Mouse (Mus musculus) limb, embryonic 10.5 days (tissue): ENCODE data around the gene Cacnb3. TPM values are rescaled to one million over a fixed set of nuclear protein-coding genes. Genes with fewer than 3 reads are reported as not detected.
A peak's percentile ranks its signal among the peaks of the same experiment; 100 is the strongest.

Experiments used
- DNase-seq: peaks from one replicate; pipeline ENCODE4 v3.0.0-alpha.2; 2017; ENCODE audit warnings: low spot score
- H3K27ac ChIP-seq: fragments of 300-500 bp; sonication (generic); 2 replicates; pipeline ENCODE4 v1.5.1; 2016; ENCODE audit warnings: mild to moderate bottlenecking
- H3K27me3 ChIP-seq: fragments of 300-500 bp; sonication (generic); 2 replicates; pipeline ENCODE4 v1.6.1; 2016; ENCODE audit warnings: low read depth, mild to moderate bottlenecking; ENCODE audit not compliant: poor library complexity, severe bottlenecking
- H3K36me3 ChIP-seq: fragments of 300-500 bp; sonication (generic); 2 replicates; pipeline ENCODE4 v1.6.1; 2016; ENCODE audit warnings: mild to moderate bottlenecking, moderate library complexity
- H3K4me1 ChIP-seq: fragments of 300-500 bp; sonication (generic); 2 replicates; pipeline ENCODE4 v1.6.1; 2016
- H3K4me3 ChIP-seq: fragments of 300-500 bp; sonication (generic); 2 replicates; pipeline ENCODE4 v1.5.1; 2016; ENCODE audit warnings: mild to moderate bottlenecking, moderate library complexity
- H3K9me3 ChIP-seq: fragments of 300-500 bp; sonication (generic); replicated peaks from 2 replicates; pipeline ENCODE4 v1.6.1; 2016; ENCODE audit warnings: mild to moderate bottlenecking
- WGBS: fragments of 180-500 bp; shearing (Covaris S2); methylation state at CpG from one replicate; pipeline ENCODE4 v1.1.7; 2016; 5-methylcytosine and 5-hydroxymethylcytosine counted together
- polyA plus RNA-seq: library from polyadenylated mRNA; unstranded; fragments of >200 nt; fragmentation: Nextera tagmentation; extraction: Ambion mirVana; gene quantifications from 2 replicates; pipeline ENCODE4 v1.2.1, GENCODE M21; 2016

Gene Cacnb3
- polyA plus RNA-seq, 1 experiment from 2014 or later = 24.2 TPM

DNA sequence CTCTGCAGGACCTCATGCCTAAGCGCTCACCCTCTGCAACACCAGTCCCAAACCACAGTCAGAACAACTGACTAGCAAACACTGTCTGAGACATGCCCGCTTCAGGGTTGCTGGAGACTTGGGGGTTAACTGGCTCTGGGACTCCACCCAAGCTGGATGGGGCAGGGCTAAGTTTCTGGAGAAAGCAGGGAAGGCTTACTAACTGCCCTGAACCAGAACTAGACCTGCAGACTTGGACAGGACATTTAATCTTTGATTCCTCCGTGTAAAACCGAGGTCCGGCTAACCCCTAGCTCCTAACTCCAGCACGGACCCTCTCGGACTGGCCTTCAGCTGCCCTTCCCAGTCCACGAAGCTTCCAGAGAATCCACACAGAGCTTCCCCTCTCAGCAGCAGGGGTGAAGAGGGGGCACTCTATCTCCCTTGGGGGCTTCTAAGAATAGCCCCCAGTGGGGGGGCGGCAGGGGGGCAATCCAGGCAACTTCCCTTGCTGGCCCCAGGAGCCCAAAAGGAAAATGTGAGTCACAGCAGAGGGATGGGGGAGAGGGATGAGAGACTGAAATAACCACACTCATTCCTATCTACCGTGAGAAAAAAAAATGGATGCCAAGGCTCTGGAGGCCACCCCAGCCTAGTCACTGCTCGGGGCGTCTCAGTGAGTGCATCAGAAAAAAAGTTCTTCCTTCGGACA is 28.3 kb upstream of the Cacnb3 start:
- Histone ChIP-seq H3K4me1 (peaks cover 38% of the 10 kb centered on the region), H3K27me3 (no peaks in the 10 kb centered on the region), H3K4me3 (0 out of 2 replicates have a peak overlapping the region, but pooled peaks have one; percentile 22), H3K36me3 (peaks cover 97% of the 10 kb centered on the region), H3K27ac (0 out of 2 replicates have a peak overlapping the region, but pooled peaks have one; percentile 4), H3K9me3 (no peaks in the 10 kb centered on the region)
- 72% methylated on average over 13 of the region's 13 CpGs for WGBS
- DNase-seq = no peak

DNA sequence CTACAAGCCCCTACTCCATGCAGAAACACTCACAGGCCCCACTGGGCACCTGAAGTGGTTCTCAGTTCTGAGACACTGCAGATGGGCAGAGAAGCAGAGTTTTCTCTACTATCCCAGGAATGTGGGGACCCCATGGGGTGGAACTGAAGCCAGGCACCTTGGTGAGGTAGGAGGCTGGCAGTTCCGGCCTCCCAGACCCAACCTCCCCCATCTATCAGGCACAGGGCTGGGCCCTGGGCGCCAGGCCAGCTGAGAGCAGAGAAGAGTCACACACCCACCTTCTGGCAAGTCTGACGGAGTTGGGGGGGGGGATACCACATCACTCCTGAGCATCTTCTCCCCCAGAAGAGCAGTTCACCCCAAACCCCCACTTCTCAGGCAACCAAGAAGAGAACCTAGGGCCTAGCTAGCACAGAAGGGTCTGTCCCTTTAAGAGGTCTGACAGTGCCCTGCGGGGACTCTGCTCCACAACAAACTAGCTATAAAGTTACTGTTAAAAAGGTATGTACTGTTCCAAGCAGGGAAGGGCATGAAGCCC is 27.6 kb upstream of the Cacnb3 start:
- H3K27me3 ChIP-seq = no peaks in the 10 kb centered on the region
- H3K27ac ChIP-seq = 0 out of 2 replicates have a peak overlapping the region, but pooled peaks have one; percentile 4
- H3K9me3 ChIP-seq = no peaks in the 10 kb centered on the region
- peaks cover 91% of the 10 kb centered on the region for H3K36me3 ChIP-seq
- 60% methylated on average over 4 of the region's 4 CpGs for WGBS
- H3K4me3 ChIP-seq = no peak overlapping the region
- no peak for DNase-seq
- H3K4me1 ChIP-seq = peaks cover 44% of the 10 kb centered on the region

DNA sequence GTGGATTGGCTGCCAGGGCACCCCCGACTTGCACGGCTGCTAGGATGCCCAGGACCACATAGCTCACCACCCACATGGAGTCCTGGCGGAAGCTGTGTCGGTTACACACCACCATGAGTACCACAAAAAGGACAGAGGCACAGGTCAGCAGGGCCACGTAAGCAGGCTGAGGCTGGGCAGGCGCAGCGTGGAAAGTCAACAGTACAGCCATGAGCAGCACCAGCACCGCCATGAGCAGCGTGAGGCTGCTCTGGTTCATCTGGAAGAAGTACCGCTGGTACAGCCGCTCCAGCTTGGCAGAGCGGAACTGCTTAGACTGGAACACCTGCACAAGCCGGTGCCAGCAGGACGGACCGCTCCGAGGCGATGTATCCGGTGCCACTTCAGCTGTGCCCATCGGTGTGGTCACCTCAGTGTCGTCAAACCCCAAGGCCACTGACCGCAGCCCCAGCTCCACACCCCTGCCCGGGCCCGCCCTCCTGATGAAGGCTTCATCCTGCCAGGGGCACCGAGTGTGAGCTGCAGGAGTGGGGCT is 26.5 kb upstream of the Cacnb3 start:
- Histone ChIP-seq H3K27ac (no peak overlapping the region), H3K4me3 (no peak overlapping the region), H3K27me3 (no peaks in the 10 kb centered on the region), H3K36me3 (peaks cover 80% of the 10 kb centered on the region), H3K9me3 (no peaks in the 10 kb centered on the region), H3K4me1 (peaks cover 52% of the 10 kb centered on the region)
- WGBS = 95% methylated on average over 24 of the region's 24 CpGs
- no peak for DNase-seq

DNA sequence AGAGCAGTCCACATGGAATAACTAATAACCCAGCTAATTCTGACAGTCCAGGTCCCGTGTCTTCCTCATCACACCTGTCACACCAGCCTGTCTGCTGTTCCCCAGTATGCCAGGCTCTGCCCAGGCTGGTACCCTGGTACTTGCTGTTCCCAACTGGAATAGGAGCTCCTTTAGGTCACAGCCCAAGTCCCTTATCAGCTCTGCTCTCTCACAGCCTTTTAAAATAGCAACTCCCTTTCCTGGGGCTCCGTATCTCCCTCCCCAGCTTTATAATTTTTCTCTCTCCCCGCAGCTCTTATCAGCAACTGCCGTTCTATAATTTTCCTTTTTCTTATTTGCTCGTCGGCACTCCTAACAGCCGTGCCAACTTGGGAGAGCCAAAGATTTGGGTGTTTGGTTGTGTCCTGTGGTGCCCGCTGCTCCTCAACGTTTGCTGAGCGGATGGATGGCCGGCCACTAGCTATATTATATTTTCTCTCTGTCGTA is 24.5 kb upstream of the Cacnb3 start:
- no peaks in the 10 kb centered on the region for H3K9me3 ChIP-seq
- no peaks in the 10 kb centered on the region for H3K27me3 ChIP-seq
- 0 out of 2 replicates have a peak overlapping the region, but pooled peaks have one; percentile 2 for H3K4me3 ChIP-seq
- no peak overlapping the region for H3K27ac ChIP-seq
- DNase-seq = no peak
- 93% methylated on average over 12 of the region's 12 CpGs for WGBS
- H3K36me3 ChIP-seq = peaks cover 62% of the 10 kb centered on the region
- H3K4me1 ChIP-seq = peaks cover 64% of the 10 kb centered on the region

DNA sequence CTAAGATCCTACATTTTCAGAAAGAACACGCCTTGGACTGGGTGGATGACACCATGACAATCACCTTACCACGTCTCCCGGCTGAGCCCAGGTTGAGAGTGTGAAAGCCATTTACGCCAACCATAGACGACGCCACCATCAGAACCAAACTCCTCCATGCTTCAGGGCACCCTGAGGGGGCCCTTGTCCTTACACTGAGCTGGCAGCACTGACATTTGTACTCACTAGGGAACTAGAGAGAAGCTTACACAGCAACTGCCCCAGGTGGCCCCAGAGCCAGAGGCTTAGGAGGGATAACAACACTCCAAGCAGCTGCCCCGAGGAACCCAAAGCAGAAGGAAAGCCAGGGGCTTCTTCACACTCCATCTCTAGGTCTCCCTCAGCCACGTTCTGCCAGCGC is 23.9 kb upstream of the Cacnb3 start:
- Histone ChIP-seq H3K4me1 (peaks cover 64% of the 10 kb centered on the region), H3K27me3 (no peaks in the 10 kb centered on the region), H3K4me3 (peak overlapping the region; percentile 91; the same call in 1 of the 2 replicates), H3K27ac (no peak overlapping the region), H3K9me3 (no peaks in the 10 kb centered on the region), H3K36me3 (peaks cover 56% of the 10 kb centered on the region)
- 59% methylated on average over 9 of the region's 9 CpGs for WGBS
- no peak for DNase-seq

DNA sequence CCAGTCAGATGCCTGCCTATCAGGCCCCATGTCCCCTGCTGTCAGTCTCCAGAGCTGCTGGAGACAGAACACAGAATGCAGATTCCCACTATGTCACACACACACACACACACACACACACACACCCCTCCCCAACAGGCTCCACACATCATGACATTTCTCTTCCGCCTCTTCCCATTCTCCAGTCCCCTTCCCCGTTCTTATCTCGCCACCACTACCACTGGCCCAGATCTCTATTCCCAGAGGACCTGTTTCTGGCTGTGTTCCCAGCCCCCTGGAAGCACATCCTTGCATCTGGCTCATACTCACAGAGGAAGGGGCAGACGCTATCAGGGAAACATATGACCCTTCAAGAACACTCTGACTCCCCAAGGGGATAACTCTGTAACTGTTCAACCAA is 23.1 kb upstream of the Cacnb3 start:
- WGBS = 36% methylated on average over 4 of the region's 4 CpGs
- H3K4me3 ChIP-seq = peak overlapping the region; percentile 91
- H3K4me1 ChIP-seq = peaks cover 60% of the 10 kb centered on the region
- no peaks in the 10 kb centered on the region for H3K27me3 ChIP-seq
- no peak for DNase-seq
- H3K27ac ChIP-seq = peak overlapping the region; percentile 98; the same call in 1 of the 2 replicates
- H3K36me3 ChIP-seq = peaks cover 47% of the 10 kb centered on the region
- no peaks in the 10 kb centered on the region for H3K9me3 ChIP-seq

DNA sequence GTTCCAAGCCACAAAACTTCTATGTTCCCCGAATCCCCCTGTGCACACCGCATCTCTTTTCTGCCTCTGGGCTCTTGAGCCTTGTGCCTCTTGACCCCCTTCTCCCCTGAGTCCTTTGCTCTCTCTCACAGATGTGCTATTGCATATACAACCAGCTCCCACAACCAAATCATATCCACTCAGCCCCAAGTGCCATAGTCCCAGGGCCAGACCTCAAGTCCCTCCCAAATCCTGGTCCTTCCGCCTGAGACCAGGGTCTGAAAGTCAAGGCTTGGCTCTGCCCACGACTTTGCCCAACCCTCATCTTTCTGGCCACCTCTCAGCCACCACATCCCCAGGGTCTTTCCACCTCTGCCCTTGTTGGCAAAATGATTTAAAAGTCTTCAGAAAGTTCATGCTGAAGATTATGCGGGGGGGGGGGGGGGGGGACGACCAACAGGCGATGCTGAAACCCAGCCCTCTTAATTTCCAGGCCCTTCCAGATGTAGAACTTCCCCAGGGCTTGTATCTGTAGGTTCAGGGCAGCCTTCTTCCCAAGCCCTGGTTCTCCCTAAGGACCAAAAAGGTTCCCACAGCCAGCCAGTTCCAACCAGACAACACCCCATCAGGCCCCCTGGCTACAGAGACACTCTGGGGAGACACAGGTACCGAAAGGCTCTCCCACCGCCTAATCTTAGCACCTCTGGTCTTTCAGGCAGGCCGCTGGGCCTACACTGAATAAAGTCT is 22.4 kb upstream of the Cacnb3 start:
- Histone ChIP-seq H3K4me3 (peak overlapping the region; percentile 91), H3K36me3 (peaks cover 41% of the 10 kb centered on the region), H3K27ac (peak overlapping the region; percentile 98), H3K9me3 (no peaks in the 10 kb centered on the region), H3K27me3 (no peaks in the 10 kb centered on the region), H3K4me1 (peaks cover 53% of the 10 kb centered on the region)
- 19% methylated on average over 10 of the region's 10 CpGs for WGBS
- DNase-seq = peak; percentile 37

DNA sequence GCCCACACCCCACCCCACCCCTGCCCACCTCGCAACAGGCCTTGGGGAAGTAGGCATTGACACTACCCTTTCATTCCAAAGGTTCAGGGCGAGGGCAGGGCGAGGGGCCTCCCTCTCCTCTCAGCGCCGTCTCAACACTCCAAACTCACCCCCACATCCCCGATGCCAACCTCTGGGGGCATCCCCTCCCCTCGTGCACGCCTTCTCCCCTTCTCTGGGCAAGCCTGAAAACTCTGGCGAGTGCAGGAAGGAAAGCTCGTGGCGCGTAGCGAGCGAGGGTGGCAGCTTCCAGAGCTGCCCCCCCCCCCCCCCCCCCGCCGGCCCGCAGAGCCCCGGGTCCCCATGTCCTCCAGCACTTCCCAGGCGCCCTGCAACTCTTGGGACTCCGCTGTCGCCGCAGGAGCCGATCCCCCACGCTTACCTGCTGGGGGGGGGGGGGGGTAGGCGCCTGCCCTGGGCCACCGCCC is 21.8 kb upstream of the Cacnb3 start:
- no peaks in the 10 kb centered on the region for H3K27me3 ChIP-seq
- peak; percentile 61 for DNase-seq
- peaks cover 47% of the 10 kb centered on the region for H3K4me1 ChIP-seq
- H3K36me3 ChIP-seq = peaks cover 35% of the 10 kb centered on the region
- peak overlapping the region; percentile 91 for H3K4me3 ChIP-seq
- 0% methylated on average over 11 of the region's 26 CpGs for WGBS
- H3K9me3 ChIP-seq = no peaks in the 10 kb centered on the region
- H3K27ac ChIP-seq = peak overlapping the region; percentile 98

DNA sequence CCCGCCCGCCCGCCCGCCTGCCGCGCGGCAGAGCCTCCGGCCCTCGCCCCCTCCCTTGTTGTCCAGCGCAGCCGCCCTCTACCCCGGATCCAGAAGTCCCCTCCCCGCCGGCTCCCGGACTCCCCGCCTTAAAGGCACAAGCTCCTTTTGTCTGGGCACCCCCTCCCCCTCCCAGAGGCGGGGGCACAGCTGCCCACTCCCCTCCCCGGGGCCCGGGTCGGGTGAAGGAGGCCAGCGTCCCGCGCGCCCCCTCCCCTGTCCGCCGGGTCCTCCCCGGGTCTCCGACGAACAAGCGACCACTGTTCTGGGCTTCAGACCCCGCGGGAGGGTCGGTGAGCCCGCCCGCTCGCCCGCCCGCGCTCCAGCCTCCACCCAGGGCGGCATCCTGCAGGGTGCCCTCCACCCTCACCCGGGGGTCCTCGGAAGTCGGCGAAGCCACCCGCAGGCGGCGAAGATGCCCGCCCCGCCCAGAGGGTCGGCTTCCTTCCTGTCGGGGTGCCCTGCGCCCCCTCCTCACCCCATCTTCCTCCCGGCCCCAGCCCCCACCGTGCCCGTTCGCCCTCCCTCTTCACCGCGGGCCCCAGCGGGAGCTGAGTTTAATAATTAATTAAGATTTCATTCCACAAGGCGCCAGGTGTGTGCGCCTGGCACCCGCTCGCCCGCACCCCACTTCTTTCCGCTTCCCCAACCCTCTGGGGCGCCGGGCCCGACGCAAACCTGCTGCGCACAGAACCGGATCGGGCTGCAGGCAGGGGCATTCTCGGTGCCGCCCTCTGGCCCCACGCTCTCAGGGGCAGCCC is 21.1 kb upstream of the Cacnb3 start, which contains the start of gene Adcy6:
Adcy6 (minus strand) TSS at position 746 of the 800 bp plus-strand sequence.
- H3K9me3 ChIP-seq = no peaks in the 10 kb centered on the region
- H3K27ac ChIP-seq = peak within 1 kb of the TSS; percentile 98
- peaks cover 28% of the 10 kb centered on the region for H3K36me3 ChIP-seq
- DNase-seq = peak; percentile 91
- 1% methylated on average over 68 of the region's 75 CpGs for WGBS
- peaks cover 45% of the 10 kb centered on the region for H3K4me1 ChIP-seq
- peak within 1 kb of the TSS; percentile 91 for H3K4me3 ChIP-seq
- H3K27me3 ChIP-seq = no peaks in the 10 kb centered on the region

DNA sequence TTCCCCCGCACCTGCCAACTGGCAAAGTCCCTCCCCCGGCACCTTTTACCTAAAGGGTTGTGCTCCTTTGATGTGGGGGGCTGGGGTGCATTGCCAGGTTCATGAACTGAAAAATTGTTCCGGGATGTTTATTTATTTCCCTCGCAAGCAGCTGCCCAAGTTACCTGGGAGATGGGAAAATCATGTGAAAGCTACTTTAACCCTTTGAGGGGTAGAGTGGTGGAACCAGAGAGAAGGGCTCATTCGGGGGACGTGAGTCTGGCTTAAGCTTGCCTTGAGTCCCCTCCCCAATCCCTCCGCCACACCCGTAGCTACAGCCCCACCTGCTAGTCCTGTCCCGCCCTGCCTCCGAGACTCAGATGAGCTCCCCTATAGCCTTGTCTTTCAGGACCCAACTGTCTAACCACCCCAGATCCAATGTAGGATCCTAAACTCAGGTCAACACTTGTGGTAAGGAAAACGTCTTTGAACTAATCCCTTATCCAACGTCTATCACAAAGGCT is 20.5 kb upstream of the Cacnb3 start:
- H3K9me3 ChIP-seq = no peaks in the 10 kb centered on the region
- H3K4me1 ChIP-seq = peaks cover 51% of the 10 kb centered on the region
- peaks cover 21% of the 10 kb centered on the region for H3K36me3 ChIP-seq
- DNase-seq = peak; percentile 61
- WGBS = 4% methylated on average over 12 of the region's 12 CpGs
- H3K27ac ChIP-seq = peak overlapping the region; percentile 98
- peak overlapping the region; percentile 91 for H3K4me3 ChIP-seq
- no peaks in the 10 kb centered on the region for H3K27me3 ChIP-seq

DNA sequence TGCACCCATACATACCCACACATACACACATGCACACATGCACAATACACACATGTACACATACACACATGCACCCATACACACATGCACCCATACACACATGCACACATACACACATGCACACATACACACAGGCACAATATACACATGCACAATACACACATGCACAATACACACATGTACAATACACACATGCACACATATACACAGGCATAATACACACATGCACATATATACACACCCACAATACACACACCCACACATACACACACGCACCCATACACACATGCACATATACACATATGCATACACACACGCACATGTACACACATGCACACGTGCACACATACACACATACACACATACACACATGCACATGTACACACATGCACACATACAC is 18.4 kb upstream of the Cacnb3 start:
- Histone ChIP-seq H3K4me3 (no peak overlapping the region), H3K9me3 (no peaks in the 10 kb centered on the region), H3K27ac (no peak overlapping the region), H3K27me3 (no peaks in the 10 kb centered on the region), H3K4me1 (peaks cover 58% of the 10 kb centered on the region), H3K36me3 (peaks cover 2% of the 10 kb centered on the region; the same call in 1 of the 2 replicates)
- 92% methylated on average over 3 of the region's 3 CpGs for WGBS
- DNase-seq = no peak

DNA sequence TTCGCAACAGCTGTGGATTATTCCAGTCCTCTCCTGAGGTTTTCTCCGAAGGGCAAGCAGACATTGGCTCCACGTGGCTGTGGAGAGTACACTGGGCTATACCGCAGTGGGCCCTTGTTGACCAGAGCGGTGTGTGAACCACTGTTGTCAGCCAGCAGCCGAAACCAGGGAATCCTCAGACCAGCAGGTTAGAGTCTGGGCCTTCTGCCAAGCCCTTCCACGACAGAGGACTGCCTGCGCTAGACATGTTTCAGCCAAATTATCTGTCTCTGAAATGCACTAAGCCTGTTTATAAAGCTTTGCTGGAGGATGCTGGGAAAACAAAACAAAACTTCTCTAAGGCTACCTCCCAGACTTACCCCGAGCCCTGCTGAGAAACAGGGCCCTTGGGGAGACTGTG is 16.1 kb upstream of the Cacnb3 start:
- DNase-seq = no peak
- Histone ChIP-seq H3K27ac (peak overlapping the region; percentile 53; the same call in 1 of the 2 replicates), H3K27me3 (no peaks in the 10 kb centered on the region), H3K36me3 (no peaks in the 10 kb centered on the region), H3K4me3 (no peak overlapping the region), H3K9me3 (no peaks in the 10 kb centered on the region), H3K4me1 (peaks cover 40% of the 10 kb centered on the region)
- 83% methylated on average over 9 of the region's 9 CpGs for WGBS
